Mouse (Mus musculus) lung, adult 2 months (tissue): Measurements from ENCODE around the gene Prdm16.

ENCODE experiments used
- CTCF ChIP-seq: fragments of 200-500 bp; IDR thresholded peaks from 2 replicates; pipeline ENCODE4 v1.5.1; 2011; ENCODE audit warnings: mild to moderate bottlenecking, low read length, control low read depth; ENCODE audit not compliant: insufficient read depth
- POLR2A ChIP-seq: fragments of 200-500 bp; IDR thresholded peaks from 2 replicates; pipeline ENCODE4 v1.6.1; 2011; ENCODE audit warnings: low read depth, mild to moderate bottlenecking, control low read depth, low read length, borderline replicate concordance; ENCODE audit errors: extremely low read depth

- TF ChIP-seq CTCF (no peak), POLR2A (no peak)
These were observed 66.2 kb downstream of the Prdm16 start for GRCm38 (mm10) chr4:154570451-154570881.
